Mouse (Mus musculus) frontal cortex, postnatal 10 days (tissue): Measurements from ENCODE around the gene Ugt2a2.
"Not testable (repeated sequence)": the region's sequence is repeated elsewhere in the genome, so short reads cannot be mapped to it uniquely, and the experiment has no call there.

Source experiments
- DNase-seq, 2 experiments: peaks; one replicate each; pipeline ENCODE4 v3.0.0; 2022; ENCODE audit warnings: low spot score in 2 of 2, mixed read lengths in 1 of 2

The Ugt2a2 gene

DNA sequence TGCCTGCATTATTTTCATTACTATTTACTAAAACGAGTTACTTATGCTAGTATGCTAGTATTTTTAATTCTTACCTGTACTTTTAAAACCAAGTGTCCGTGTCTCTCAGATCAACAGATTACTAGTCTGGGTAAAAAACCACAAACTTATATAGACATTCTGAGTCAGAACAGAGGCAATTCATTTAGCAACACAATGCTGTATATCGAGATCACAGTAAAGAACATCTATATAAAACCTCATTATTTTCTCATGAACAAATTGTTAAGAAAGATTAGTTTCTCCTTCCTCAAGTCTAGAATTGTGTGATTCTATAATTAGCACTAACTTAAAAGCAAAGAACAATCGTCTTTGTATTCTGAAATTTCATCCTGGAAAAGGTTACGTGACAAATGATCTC lies at the start of gene Ugt2a2:
Ugt2a2 (minus strand) TSS at position 101 of the 400 bp plus-strand sequence.
- no peak for DNase-seq

DNA sequence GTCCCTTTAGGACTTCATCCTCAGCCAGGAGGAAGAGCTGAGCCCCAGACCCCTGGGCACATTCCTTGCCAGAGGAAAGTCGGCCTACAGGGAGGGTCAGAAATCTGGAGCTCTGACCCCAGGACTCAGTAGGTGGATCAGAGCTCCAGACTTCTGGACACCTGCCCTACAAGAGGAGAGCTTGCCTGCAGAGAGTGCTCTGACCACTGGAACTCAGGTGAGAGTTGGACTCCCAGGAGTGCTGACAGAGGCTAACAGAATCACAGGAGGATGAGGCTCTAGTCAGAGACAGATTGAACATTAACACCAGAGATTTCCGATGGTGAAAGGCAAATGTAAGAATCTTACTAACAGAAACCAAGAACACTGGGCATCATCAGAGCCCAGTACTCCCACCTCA lies 41.5 kb upstream of the Ugt2a2 start:
- not testable (repeated sequence) for DNase-seq

DNA sequence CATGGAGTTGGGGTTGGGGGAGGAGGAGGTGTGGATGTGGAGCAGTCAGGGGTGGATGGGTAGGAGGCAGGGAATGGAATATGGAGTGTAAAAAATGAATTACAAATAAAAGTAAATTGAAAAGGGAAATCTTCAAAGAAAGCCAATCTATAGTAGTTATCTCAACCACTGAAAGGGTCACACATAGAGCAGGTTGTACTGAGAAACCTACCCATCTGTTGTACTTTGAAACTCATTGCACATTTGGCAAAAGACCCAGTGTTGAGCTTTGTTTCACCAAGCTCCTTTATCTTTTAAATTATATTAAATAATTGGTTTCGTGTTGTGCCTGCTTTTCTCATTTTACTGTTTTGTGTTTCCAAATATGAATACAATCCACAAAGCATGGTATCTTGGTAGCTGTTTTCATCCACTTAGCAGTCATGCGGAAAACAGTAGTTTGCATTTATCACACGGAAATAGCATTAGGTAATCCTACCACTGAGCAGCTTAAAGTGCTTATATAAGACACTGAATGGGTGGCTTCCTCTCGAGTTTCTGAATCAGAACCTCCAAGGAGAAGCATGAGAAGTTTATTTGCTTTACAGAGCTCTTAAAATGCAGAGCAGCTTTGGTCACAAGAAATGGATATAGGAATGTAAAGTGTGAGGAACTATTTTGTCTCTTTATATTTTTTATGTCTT lies 23.9 kb upstream of the Ugt2a2 start:
- DNase-seq = no peak

DNA sequence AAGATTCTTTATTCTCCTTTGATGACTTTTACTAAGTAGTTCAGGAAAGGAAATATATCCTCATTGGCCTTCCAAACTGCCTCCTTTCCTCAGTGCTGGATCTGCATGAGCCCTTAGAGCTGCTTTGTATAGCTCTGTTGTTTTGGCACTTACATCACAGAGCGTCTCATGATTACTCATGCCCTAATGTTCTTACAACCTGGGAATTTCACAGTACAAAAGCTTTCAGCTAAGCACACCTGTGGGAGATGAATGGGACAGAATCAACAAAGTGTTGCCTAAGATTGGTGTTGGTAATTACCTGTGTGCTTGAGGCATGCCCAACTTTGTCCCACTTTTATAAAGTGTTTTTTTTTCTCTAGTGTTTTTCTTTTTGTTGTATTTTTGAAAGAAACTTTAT lies 20.6 kb upstream of the Ugt2a2 start:
- DNase-seq = no peak

DNA sequence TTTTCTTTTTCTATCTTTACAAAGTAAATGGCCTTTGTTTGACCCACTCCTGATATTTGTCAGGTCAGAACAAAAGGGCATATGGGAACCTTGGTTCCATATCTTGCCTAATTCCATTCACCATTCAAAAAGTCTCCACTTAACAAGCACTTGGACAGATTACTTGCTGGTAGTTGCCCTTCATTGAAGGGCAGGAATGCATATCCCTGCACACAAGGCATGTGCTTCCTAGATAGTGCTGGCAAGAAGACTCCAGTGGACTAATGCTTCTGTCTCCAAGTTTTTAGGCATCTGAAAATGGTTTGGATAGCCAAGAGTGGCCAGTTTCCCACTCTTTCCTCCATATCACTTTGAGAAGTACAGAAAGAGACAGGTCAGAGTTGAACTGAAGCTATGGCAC lies 17.3 kb upstream of the Ugt2a2 start:
- DNase-seq = no peak

DNA sequence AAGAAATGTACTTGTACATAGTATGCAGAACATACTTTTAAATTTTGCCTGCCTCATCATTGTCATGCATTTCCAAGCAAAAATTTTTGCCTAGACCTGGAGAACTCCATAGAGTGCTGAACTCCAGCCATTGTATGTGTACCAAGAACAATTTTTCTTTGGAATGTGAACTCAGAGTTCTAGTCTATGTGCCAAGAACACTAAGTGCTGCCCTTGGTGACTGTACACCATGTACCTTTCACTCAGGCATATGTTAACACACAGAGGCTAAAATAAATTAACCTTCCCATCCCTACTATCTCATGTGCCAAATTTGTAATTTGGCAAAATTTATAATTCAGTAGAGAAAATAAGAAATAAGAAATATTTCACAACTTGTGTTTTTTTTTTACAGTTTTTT lies 16.9 kb upstream of the Ugt2a2 start:
- no peak for DNase-seq

DNA sequence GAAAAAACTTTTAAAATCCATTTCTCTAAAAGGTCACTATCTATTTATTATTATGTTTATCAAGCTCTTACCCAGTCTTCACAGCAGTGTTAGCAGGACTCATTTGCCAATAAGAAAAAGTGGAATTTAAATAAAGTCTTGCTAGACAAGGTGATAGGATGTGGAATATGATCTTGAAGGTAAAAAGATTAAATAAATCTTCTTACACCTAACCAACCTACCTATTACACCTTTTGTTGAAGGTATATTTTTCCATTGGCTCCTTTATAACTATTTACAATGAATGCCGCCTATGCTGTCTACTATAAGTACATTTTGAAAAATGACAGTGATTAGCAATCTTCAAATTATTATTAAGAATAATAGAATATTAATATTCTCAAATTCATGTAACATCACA lies 8.7 kb upstream of the Ugt2a2 start, which contains the start of gene Ugt2a1:
Ugt2a1 (minus strand) TSS at position 101 of the 400 bp plus-strand sequence.
- DNase-seq = no peak

DNA sequence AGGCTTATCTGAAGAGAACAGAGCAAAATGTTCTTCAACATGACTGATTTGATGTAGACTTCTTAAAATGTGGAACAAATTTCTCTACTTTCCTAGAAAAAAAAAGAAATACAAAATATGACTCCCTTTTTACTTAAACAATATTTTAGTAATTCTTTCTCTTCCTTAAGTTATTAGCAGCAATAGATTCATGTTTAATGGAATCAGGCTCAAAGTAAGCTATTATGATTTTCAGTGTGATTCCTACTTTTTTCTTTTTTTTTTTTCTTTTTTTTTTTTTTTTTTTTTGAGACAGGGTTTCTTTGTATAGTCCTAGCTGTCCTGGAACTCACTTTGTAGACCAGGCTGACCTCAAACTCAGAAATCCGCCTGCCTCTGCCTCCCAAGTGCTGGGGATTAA lies 4.6 kb upstream of the Ugt2a2 start, which contains the start of gene Gm43638:
Gm43638 (minus strand) TSS at position 101 of the 400 bp plus-strand sequence.
- not testable (repeated sequence) for DNase-seq

DNA sequence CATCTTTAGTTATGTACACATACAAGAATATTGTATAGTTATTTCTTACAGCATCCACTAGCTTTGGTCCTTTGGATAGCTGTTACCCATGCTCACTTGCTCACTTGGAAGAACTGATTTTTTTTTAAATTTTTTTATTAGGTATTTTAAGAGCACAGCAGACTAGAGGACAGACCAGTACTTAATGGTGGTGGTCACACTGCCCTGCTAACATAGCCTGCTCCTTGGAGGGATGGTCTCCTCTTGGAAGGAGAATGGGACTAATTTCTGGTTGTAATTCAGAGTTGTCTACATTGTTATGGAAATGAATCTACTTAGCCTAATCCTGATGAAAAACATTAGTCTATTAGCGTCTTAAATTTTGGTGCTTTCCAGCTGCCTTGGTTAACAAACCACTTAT lies 23.2 kb downstream of the Ugt2a2 start:
- no peak for DNase-seq

DNA sequence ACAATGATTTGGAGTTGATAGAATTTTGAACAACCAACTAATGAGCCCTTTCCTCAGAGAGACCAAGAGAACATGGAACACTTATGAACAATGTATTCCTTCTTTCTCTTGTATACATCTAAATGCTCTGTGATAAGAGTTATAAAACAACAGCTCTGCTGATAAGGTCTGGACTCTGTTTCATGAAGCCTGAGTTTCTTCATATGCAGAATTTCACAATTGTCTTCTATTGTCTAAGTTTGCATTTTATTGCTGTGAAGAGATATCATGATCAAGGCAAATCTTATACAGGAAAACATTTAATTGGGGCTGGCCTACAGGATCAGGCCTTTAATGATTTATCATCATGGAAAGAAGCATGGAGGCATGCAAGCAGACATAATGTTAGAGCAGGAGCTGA lies 24.4 kb downstream of the Ugt2a2 start:
- no peak for DNase-seq

DNA sequence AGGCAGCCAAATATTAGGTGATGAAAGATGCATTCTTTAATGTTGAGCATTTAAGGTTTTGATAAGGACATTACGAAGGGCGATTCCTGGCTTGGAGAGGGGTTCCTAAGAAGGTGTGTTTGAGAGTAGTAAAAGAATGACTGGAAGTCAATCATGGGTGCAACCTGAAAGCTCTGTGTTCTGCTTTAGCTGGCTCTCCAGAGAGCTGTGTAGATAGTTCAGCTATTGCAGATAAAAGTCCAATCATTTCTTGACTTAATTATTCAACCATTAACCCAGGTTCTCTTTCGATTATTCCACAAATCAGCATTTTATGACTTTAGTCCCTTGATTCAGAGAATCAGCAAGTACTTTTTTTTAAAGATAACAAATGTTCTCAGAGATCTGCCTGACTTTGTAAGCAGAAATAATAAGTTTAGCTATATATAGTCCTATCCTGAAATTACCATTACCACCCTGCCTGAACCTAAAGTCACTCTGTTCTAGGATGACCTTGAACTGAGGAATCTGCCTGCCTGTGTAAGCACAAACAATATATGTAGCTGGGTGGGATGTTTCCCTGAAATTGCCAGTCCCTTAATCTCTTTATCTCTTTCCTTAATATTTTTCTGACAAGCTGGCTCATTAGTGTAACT lies 25.7 kb downstream of the Ugt2a2 start:
- no peak for DNase-seq

DNA sequence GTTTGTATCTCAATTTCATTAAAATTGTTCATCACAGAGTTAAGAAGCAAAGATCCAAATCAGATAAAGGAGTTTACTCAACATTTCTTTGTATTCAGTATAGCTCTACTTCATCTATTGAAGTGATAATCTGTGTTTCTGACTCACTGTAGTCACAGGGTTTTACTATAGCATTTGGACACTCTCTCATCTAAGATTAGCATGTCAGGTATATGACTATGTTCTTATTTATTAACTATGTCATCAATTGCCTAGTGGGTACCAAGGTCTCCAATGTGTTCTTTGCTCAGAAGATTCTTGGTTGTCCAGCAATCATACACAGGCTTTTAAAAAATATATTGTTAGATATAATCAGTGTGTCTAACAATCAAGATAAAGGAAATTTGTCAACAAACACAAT lies 26.5 kb downstream of the Ugt2a2 start:
- DNase-seq = no peak

DNA sequence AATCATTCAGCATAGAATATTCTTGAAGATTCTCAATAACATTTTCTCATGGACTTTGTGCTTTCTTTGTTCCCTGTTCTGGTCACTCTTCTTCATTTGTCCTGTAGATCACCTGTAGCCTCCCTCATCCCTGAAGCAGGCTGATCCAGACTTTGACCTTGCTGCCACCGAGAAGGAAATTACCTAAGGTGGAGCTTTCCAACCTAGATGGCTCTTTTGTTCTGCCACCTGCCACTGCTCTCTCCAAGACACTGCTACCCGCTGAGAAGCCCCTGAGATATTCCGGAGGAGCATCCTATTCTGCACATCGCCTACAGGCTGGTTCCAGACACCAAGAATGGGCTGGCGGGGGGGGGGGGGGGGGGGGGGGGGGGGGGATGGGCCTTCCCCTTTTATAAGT lies 29.5 kb downstream of the Ugt2a2 start:
- DNase-seq = not testable (repeated sequence)

DNA sequence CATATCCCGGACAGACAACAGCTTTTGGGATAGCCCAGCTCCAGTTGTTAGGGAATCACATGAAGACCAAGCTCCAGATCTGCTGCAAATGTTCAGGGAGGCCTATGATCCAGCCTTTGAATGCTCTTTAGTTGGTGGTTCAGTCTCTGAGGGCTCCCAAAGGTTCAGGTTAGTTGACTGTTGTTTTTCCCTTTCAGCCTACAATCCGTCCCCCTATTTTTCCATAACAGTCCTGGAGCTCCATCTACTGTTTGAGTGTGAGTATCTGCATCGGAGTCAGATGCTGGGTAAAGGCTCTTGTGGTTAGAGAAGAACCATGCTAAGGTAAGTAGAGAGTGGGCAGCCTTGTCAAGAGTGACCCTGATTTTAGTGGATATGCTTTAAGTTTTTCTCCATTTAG lies 45.8 kb downstream of the Ugt2a2 start:
- DNase-seq = peak in 1 of 2 experiments; percentile 4

DNA sequence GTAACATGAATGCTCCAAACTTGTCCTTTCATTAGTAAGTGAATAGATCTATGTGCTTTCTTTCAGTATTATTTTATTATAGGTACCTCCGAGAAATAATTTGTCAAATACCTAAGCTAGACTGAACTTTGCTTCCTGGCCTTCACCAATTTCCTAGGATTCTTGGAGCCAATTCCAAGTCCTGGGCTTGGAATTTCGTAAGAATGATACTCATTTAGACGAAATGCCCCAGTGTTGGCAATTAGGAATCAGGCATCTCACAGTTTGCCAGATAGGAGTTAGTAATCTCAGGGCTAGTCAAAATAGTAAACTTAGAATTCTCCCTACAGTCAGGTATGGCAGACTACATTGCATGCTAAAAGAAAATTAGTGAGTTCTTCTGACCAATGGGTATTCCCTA lies 56.4 kb downstream of the Ugt2a2 start:
- DNase-seq = no peak

DNA sequence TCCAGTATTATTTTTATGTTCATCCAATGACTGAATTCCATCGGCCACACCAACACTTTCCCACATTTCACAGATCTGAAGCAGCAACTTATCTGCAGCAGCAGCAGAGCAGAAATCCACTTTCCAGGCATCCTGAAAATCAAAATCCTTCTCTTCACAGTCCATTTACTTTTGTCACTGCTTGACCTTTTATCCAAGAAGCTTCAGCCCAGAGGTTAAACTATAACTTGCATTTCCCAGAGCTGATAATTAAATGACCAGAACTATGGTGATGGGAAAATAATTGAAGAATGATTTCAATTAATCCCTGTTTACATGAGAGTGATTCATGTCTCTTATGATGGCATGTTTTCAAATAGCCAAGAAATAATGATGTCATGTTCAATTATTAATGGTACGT lies 58.0 kb downstream of the Ugt2a2 start, which contains the start of gene Ugt2b38:
Ugt2b38 (minus strand) TSS at position 163 of the 400 bp plus-strand sequence.
- DNase-seq = not testable (repeated sequence)
